Mouse (Mus musculus): ENCODE data around the gene Xkr7.
A peak's percentile ranks its signal among the peaks of the same experiment; 100 is the strongest.

The Xkr7 gene

GRCm38 (mm10) chr2:153031126-153032082 is at the start of gene Xkr7:
TSS of gene Xkr7 (plus strand) at chr2:153031852.
- DNase-seq = no peak

GRCm38 (mm10) chr2:152985582-152985981 is 46.1 kb upstream of the Xkr7 start:
- peak; percentile 42 for DNase-seq

GRCm38 (mm10) chr2:152991529-152991928 is 40.1 kb upstream of the Xkr7 start:
- no peak for DNase-seq

DNA sequence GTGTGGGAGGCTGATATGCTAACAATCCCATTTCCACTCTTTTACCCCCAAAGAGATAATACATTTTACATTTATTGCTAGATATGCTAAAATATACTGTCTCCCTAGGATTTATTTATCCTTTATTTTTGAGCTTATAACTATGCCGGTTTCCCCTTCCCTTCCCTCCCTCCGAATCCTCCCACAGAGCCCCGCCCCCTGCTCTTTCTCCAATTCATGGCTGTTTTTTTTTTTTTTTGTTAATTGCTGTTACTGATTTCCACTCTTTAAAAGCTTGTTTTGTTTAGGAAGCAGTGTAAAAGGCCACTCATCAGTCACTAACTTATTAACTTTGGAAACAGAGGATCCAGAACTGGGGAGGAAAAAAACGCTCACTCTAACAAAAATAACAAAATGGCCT is 34.6 kb upstream of the Xkr7 start:
- no peak for DNase-seq

GRCm38 (mm10) chr2:153002492-153003248 is 29.0 kb upstream of the Xkr7 start:
- no peak for DNase-seq

GRCm38 (mm10) chr2:153003681-153004338 is 27.8 kb upstream of the Xkr7 start:
- no peak for DNase-seq

GRCm38 (mm10) chr2:153005981-153006380 is 25.7 kb upstream of the Xkr7 start:
- DNase-seq = no peak

DNA sequence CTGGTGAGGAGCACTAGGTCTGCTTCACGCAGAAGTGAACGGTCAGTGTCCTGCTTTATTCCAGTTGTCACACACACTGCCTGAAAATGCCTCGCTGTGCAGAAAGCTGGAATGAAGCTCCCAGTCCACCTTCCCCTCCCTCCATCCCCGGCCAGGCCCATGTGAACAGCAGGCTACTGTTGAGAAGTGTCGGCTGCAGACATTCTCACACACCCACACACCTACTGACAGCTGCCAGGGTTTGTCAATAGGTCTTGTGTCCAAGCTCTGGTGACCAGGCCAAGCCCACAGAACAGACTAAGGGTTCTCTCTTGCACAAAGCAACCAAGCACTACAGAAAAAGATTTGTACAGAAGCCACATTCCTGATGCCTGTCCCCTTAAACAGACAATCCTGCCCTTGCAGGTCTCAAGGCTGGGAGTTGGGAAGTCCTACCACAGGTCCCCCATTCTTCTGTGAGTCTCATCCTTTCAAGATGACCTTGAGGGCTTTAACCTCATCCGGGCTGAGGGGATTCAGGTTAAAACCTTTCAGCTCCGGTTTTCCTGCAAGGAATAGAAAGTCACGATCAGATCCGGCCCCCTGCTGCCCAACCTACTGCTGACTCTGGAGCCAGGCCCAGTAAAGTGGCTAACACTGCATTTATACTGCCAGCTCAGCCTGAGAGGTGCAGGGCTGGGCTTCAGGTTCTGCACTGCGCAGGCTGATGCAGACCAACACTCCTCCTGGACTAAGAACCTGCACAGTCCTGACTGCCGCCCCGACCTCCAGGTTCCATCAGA is 22.3 kb upstream of the Xkr7 start:
- DNase-seq = no peak

DNA sequence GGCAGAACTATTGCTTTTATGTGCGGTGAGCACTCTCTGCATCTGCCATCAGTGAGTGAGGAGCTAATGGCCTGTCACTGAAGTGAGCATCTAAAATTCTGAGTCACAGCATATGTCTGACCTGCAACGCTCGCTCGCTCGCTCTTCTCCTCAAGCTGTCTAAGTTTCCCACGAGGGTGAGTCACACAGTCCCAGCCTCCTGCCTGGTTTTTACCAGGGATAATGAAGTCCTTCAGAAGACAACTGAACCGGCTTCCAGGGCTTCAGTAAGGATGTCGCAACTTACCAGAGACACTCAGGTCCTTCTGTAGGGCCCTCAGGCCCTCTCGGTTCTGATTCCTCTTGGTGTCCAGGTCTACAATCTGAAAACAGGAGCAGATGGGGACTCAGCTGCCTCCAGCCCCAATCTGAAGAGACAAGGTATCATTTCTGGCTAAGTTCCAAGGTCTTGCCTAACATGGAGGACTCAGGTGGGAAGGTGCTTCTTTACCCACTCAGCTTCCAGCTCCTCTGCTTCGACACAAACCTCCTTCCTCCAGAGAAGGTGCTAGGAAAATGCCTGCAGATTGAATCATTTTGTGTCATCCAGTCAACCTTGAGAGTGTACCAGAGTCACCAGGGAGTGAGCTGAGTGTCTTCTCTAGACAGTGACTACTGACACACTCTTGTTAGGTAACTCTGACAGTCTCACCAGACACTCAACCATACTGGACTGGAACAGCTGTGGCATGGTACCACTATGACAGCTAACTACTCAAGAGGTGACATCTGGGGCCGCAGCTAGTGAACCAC is 17.7 kb upstream of the Xkr7 start:
- peak; percentile 39 for DNase-seq

GRCm38 (mm10) chr2:153014758-153015593 is 16.7 kb upstream of the Xkr7 start, which contains the start of gene Pdrg1:
TSS of gene Pdrg1 (minus strand) at chr2:153015427.
- peak; percentile 93 for DNase-seq

DNA sequence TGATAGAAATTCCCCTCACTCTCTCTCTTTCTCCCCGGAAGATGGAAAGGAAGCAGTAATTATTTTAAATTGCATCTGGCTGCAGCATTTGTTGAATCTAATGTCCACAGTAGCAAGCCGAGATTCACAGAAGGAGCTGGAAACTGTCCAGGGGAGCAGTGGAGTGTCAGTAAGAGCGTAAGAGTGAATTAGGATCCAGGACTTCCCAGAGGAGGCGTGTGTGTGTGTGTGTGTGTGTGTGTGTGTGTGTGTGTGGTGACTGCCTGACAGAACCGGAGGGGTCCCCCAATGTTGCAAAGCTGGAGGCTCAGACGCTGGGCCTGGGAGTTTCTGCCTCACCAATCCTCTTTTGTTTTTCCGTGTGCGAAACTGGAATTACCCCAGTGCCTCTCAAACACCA is 15.8 kb upstream of the Xkr7 start:
- DNase-seq = no peak

DNA sequence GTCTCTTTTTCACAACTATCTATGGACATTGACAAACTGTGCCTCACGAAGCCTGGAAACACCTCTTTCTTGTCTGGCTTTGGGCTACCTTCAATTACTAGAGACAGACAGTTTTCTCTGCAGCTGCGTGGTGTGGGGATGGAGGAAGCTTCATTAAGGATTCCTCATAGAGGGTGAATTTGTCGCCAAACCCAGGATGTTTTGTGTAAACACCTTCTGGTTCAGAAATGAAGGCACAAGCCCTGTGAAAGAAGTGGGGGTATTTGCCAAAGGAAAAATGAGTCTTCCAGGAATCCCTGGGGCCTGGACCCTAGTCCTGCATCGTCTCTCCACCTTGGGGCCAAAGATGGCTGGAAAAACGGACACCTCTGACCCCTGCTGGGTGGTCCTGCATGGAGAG is 14.9 kb upstream of the Xkr7 start:
- DNase-seq = no peak

- no peak for DNase-seq
These were observed 12.3 kb upstream of the Xkr7 start for GRCm38 (mm10) chr2:153019355-153019754.

GRCm38 (mm10) chr2:153021163-153021562 is 10.5 kb upstream of the Xkr7 start:
- DNase-seq = no peak

- DNase-seq = no peak
These were observed 8.8 kb upstream of the Xkr7 start for GRCm38 (mm10) chr2:153022855-153023254.

DNA sequence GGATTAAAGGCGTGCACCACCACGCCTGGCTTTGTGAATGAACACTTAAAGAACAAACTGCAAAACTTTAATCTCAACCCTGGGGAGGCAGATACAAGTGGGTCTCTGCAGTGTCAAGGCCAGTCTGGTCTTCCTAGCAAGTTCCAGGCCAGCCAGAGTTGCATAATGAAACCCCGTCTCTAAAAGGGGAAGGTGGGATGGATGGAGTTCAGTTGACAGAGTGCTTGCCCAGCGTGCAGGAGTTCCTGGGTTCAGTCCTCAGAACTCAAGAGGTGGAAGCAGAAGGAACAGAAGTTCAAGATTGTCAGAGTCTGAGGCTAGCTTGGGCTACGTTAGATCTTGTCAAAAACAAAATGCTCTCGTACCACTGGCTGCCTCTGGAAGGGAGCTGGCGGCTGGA is 5.6 kb upstream of the Xkr7 start:
- no peak for DNase-seq

- no peak for DNase-seq
These were observed 4.2 kb upstream of the Xkr7 start for GRCm38 (mm10) chr2:153027501-153027900.

DNA sequence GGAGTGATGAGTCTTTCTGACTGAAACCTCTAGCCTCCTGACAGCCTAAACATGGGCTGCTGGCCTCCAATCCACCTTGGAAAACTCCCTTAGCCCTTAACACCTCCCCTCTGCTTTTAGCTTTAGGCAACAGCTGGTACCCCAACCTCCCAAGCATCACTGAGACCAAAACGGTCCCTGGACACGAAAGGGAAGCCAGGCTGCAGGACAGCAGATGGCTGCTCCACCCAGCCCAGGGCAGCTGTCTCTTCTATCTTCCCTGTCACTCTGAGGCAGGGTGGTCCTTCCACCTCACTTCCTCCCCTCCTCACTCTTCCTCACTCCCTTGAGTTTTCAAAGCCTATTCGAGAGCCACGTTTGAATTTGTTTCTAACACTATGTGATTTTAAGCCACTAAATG is 1.2 kb upstream of the Xkr7 start:
- DNase-seq = no peak

- DNase-seq = peak; percentile 7
These were observed 611 bp downstream of the Xkr7 start for GRCm38 (mm10) chr2:153032083-153032842.

GRCm38 (mm10) chr2:153032973-153033372 is 1.3 kb downstream of the Xkr7 start:
- DNase-seq = no peak

All from layer of hippocampus, adult 9-11 months (tissue).